Mouse (Mus musculus) liver, postnatal 0 days (tissue): Measurements from ENCODE around the gene Ipcef1. TPM values are rescaled to one million over a fixed set of nuclear protein-coding genes. Genes with fewer than 3 reads are reported as not detected.

Source experiments
- ATAC-seq: fragments of 200-750 bp; cut with Nextera tagmentation; 2 replicates; pipeline ENCODE4 v1.8.0; 2017; ENCODE audit warnings: mild to moderate bottlenecking, moderate library complexity
- DNase-seq: peaks from one replicate; pipeline ENCODE4 v3.0.0-alpha.2; 2016
- H3K27ac ChIP-seq: fragments of 300-500 bp; sonication (generic); 2 replicates; pipeline ENCODE4 v1.5.1; 2014; ENCODE audit warnings: antibody characterized with exemption, moderate library complexity, mild to moderate bottlenecking, low read depth
- H3K27me3 ChIP-seq: fragments of 300-500 bp; sonication (generic); 2 replicates; pipeline ENCODE4 v1.6.1; 2014; ENCODE audit warnings: low read length, control low read depth, mixed read lengths; ENCODE audit not compliant: insufficient read depth
- H3K36me3 ChIP-seq: fragments of 300-500 bp; sonication (generic); replicated peaks from 2 replicates; pipeline ENCODE4 v1.6.1; 2014; ENCODE audit warnings: mild to moderate bottlenecking, control low read depth, low read length, moderate library complexity, mixed read lengths; ENCODE audit not compliant: insufficient read depth
- H3K4me1 ChIP-seq: fragments of 300-500 bp; sonication (generic); 2 replicates; pipeline ENCODE4 v1.6.1; 2014; ENCODE audit warnings: antibody characterized with exemption, mild to moderate bottlenecking, control low read depth; ENCODE audit not compliant: insufficient read depth
- H3K4me2 ChIP-seq: fragments of 300-500 bp; sonication (generic); 2 replicates; pipeline ENCODE4 v1.6.1; 2014; ENCODE audit warnings: low read depth, mild to moderate bottlenecking, low read length, moderate library complexity, mixed read lengths
- H3K4me3 ChIP-seq: fragments of 300-500 bp; sonication (generic); 2 replicates; pipeline ENCODE4 v1.5.1; 2014; ENCODE audit warnings: low read depth, low read length
- H3K9ac ChIP-seq: fragments of 300-500 bp; sonication (generic); replicated peaks from 2 replicates; pipeline ENCODE4 v1.6.1; 2014; ENCODE audit warnings: mild to moderate bottlenecking, moderate library complexity
- H3K9me3 ChIP-seq: fragments of 300-500 bp; sonication (generic); 2 replicates; pipeline ENCODE4 v1.6.1; 2016; ENCODE audit warnings: mild to moderate bottlenecking, control low read depth, low read length, mixed read lengths
- CTCF ChIP-seq: sonication (generic); IDR thresholded peaks from 2 replicates; pipeline ENCODE4 v1.5.1; 2016; ENCODE audit warnings: antibody characterized with exemption, low read depth
- EP300 ChIP-seq: IDR thresholded peaks from 2 replicates; pipeline ENCODE4 v1.6.1; 2016; ENCODE audit warnings: antibody characterized with exemption, low read depth, mild to moderate bottlenecking
- WGBS: fragments of 180-500 bp; shearing (Covaris S2); extraction: QIAGEN DNeasy Blood & Tissue Kit; methylation state at CpG from one replicate; pipeline ENCODE4 v1.1.7; 2014; ENCODE audit not compliant: insufficient replicate concordance; 5-methylcytosine and 5-hydroxymethylcytosine counted together
- polyA plus RNA-seq: library from polyadenylated mRNA; unstranded; fragments of >200 nt; fragmentation: Nextera tagmentation; extraction: Ambion mirVana; gene quantifications from 2 replicates; pipeline ENCODE4 v1.2.1, GENCODE M21; 2015

Gene Ipcef1
- polyA plus RNA-seq, 1 experiment from 2014 or later: 1.1 TPM

DNA sequence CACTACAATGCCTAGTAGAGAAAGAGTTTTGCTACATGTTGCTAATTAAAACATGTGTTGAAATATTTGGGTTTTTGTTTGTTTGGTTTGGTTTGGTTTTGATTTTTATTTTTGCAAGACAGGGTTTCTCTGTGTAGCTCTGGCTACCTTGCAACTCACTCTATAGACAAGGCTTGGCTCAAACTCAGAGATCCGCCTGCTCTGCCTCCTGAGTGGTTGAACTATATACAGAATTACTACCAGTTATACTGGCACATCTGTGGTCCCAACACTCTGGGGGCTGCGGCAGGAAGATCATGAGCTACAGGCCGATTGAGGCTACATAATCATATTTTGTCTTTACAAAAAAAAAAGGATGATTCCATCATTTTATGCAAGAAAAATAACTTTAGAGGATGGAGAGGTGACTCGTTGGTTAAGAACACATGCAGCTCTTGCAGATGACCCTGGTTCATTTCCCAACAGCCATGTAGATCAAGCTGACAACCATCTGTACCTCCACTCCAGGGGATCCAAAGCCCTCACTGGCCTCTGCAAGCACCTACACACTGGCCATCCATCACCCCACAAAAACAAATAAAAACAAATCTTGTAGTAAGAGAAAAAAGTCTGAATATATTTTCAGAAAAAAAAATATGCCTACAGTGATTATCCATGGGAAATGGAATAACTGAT is 53.6 kb downstream of the Ipcef1 start:
- Histone ChIP-seq H3K9me3 (no peaks in the 10 kb centered on the region), H3K4me2 (no peak overlapping the region), H3K27ac (no peak overlapping the region), H3K9ac (no peak overlapping the region), H3K27me3 (no peaks in the 10 kb centered on the region), H3K36me3 (no peaks in the 10 kb centered on the region), H3K4me3 (no peak overlapping the region), H3K4me1 (no peaks in the 10 kb centered on the region)
- TF ChIP-seq CTCF: no peak
- no peak for DNase-seq
- no peak for ATAC-seq
- WGBS: 81% methylated on average over 4 of the region's 4 CpGs

DNA sequence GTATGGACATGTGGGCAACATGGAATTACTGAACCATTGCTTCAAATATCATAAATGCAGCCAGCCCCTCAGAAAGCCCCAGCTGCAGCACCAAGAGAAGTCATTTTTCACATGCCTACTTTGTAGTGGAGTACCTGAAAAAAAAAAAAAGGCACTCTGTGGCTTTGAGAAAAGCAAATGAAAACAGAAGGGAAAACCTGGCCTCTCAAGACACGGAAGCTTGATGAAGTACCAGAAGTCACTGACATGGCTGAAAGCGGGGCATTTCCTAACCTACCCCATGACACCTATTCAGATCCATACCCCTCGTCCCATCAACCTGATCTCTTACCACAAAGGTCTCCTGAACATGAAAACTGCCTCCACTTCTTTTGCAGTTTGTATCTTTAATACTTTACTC is 55.4 kb downstream of the Ipcef1 start:
- H3K4me1 ChIP-seq: no peaks in the 10 kb centered on the region
- WGBS: 47% methylated on average over 3 of the region's 3 CpGs
- H3K9ac ChIP-seq: no peak overlapping the region
- no peak overlapping the region for H3K27ac ChIP-seq
- no peak overlapping the region for H3K4me2 ChIP-seq
- no peaks in the 10 kb centered on the region for H3K9me3 ChIP-seq
- H3K4me3 ChIP-seq: no peak overlapping the region
- no peaks in the 10 kb centered on the region for H3K27me3 ChIP-seq
- no peaks in the 10 kb centered on the region for H3K36me3 ChIP-seq
- no peak for TF ChIP-seq EP300
- TF ChIP-seq CTCF: no peak
- DNase-seq: no peak
- no peak for ATAC-seq

DNA sequence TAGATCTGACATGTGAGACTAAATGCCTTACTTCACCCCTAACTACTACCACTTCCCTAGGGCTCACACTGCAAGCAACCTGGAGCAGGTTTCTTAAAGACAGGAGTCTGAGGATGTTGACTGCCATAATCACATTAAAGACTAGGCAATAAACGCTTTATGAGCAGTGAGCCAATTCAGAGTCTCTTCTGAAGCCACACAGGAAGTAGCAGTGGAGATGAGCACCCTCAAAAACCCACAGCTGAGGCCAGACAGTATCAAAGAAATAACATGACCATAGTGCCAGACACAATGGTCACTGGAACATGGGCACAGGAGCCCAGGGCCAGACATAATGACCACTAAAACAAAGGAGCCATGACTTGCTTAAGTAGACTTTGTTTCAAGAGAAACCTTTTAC is 63.7 kb downstream of the Ipcef1 start:
- no peaks in the 10 kb centered on the region for H3K36me3 ChIP-seq
- H3K4me2 ChIP-seq: no peak overlapping the region
- H3K9me3 ChIP-seq: no peaks in the 10 kb centered on the region
- no peaks in the 10 kb centered on the region for H3K4me1 ChIP-seq
- no peaks in the 10 kb centered on the region for H3K27me3 ChIP-seq
- 38% methylated on average over 1 of the region's 1 CpGs for WGBS
- ATAC-seq (no peak), DNase-seq (no peak)
- H3K4me3 ChIP-seq: no peak overlapping the region
- no peak for TF ChIP-seq CTCF
- TF ChIP-seq EP300: no peak
- no peak overlapping the region for H3K9ac ChIP-seq
- H3K27ac ChIP-seq: no peak overlapping the region

DNA sequence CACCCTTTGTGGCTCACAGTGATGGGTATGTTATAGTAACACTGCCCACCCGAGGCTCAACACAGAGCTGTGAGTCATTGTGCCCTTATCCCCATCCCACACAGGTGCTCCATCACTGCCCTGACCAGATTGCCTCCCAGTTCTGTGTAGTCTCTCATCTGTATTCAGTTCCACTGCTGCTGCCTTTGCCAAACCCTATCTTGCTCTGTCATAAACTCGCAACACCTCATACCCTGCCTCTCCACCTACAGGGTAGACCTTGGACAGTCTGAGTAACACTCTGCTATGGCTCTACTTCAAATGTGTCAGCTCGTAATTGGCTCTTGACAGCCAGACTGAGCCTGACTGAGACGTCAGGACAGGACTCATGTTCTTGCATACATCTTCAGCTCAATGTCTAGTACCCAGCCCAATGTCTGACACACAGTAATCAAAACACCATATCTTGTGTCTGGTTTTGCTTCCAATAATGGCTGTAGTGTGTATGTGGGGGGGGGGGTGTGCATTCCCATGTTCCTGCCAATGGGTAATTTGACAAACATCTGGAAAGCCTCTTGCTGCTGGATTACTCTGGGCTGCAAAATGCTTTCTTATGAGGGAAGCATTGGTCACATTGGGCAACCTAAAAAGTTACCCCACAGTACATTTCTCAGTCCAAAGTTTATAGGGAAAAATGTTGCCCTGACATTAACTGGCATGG is 64.7 kb downstream of the Ipcef1 start:
- WGBS: 65% methylated on average over 4 of the region's 4 CpGs
- ATAC-seq: no peak
- Histone ChIP-seq H3K9ac (no peak overlapping the region), H3K4me2 (no peak overlapping the region), H3K9me3 (no peaks in the 10 kb centered on the region), H3K27ac (no peak overlapping the region), H3K36me3 (no peaks in the 10 kb centered on the region), H3K4me1 (no peaks in the 10 kb centered on the region; the same call in 1 of the 2 replicates), H3K4me3 (no peak overlapping the region), H3K27me3 (no peaks in the 10 kb centered on the region)
- no peak for DNase-seq
- no peak for TF ChIP-seq CTCF

DNA sequence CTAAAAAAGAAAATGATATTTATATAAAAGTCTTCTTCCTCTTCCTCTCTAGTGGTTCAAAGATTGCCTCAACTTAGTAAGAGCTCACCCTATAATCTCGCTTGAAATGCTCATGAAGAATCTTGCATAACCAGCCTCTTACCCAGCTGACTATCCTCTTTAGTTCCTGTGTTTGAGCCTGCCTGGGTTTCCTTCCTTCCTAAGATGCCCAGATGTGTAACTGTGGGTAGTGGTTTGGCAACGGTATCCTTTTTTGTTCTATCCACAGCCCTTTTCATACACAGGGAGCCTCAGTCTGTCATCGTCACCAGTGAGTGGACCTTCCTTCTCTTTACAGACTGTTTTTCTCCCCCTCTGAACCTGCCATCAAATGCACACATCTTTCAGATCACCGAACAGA is 66.0 kb downstream of the Ipcef1 start:
- 40% methylated on average over 4 of the region's 4 CpGs for WGBS
- Histone ChIP-seq H3K4me2 (no peak overlapping the region), H3K9me3 (no peaks in the 10 kb centered on the region), H3K4me3 (no peak overlapping the region), H3K9ac (no peak overlapping the region), H3K27me3 (no peaks in the 10 kb centered on the region), H3K36me3 (no peaks in the 10 kb centered on the region), H3K4me1 (no peaks in the 10 kb centered on the region; the same call in 1 of the 2 replicates), H3K27ac (0 out of 2 replicates have a peak overlapping the region, but pooled peaks have one; percentile 8)
- DNase-seq (no peak), ATAC-seq (peak; percentile 29; the same call in 1 of the 2 replicates)
- no peak for TF ChIP-seq EP300
- no peak for TF ChIP-seq CTCF

DNA sequence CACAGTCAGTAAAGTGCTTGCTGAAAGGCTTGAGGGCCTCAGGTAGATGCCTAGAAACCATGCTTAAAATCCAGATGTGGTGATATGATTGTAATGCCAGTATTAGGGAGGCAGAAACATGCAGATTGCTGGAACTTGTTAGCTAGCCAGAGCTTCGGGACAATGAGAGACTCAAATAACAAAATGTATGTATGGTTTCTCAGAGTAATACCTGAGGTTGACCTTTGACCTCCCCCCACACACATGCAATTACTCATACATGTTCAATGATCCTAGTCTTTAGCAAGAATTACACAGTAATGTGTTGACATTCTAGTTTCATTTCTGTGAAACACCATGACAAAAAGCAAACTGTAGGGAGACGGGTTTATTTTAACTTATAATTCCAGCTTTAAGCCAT is 68.8 kb downstream of the Ipcef1 start:
- TF ChIP-seq EP300 (no peak), CTCF (no peak)
- Histone ChIP-seq H3K4me1 (no peaks in the 10 kb centered on the region; the same call in none of the 2 replicates), H3K27ac (peak overlapping the region; percentile 34), H3K9me3 (no peaks in the 10 kb centered on the region), H3K4me3 (no peak overlapping the region), H3K4me2 (no peak overlapping the region), H3K9ac (no peak overlapping the region), H3K27me3 (no peaks in the 10 kb centered on the region), H3K36me3 (no peaks in the 10 kb centered on the region)
- 81% methylated on average over 2 of the region's 2 CpGs for WGBS
- ATAC-seq (0 out of 2 replicates have a peak, but pooled peaks have one; percentile 4), DNase-seq (no peak)
